Mouse (Mus musculus) brain, embryonic 14.5 days (tissue): ENCODE data around the gene Prdx2. TPM values are rescaled to one million over a fixed set of nuclear protein-coding genes. Genes with fewer than 3 reads are reported as not detected.
A peak's percentile ranks its signal among the peaks of the same experiment; 100 is the strongest.

Experiments
- DNase-seq: peaks from one replicate; pipeline ENCODE4 v3.0.0-alpha.2; 2011; ENCODE audit warnings: low read depth
- CTCF ChIP-seq: fragments of 200-500 bp; IDR thresholded peaks from 2 replicates; pipeline ENCODE4 v1.5.1; 2012; ENCODE audit warnings: inconsistent platforms, mild to moderate bottlenecking, moderate library complexity, borderline replicate concordance; ENCODE audit not compliant: insufficient read depth, insufficient read length; ENCODE audit errors: extremely low read depth
- POLR2A ChIP-seq: fragments of 200-500 bp; IDR thresholded peaks from 2 replicates; pipeline ENCODE4 v1.6.1; 2012; ENCODE audit warnings: mild to moderate bottlenecking, inconsistent platforms, borderline replicate concordance; ENCODE audit not compliant: poor library complexity, insufficient read depth, insufficient read length, severe bottlenecking; ENCODE audit errors: extremely low read depth
- polyA plus RNA-seq: library from polyadenylated mRNA; depleted of rRNA; stranded (reverse); fragments of >200 nt; gene quantifications from 2 replicates; pipeline ENCODE4 v1.2.3, GENCODE M21; 2012; rRNA removed

Gene Prdx2
- polyA plus RNA-seq, 1 experiment = 756 TPM

DNA sequence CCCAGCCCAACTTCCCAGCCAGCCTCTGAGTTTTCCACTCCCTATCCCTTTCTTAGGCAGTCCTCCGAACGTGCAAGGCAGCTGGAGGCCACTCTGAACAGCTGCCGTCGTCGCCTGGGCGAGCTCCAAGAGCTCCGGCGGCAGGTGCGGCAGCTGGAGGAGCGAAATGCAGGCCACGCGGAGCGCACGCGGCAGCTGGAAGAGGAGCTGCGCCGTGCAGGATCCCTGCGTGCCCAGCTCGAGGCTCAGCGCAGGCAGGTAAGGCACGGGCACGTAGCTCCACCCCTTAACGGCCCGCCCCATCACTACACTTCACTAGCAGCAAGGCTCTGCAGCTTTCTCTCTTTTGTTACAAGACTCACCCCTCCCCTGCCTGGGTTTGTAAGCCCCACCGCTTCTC is 26.3 kb downstream of the Prdx2 start:
- peak; percentile 72 for DNase-seq
- no peak for TF ChIP-seq CTCF

GRCm38 (mm10) chr8:84996978-84997377 is 27.6 kb downstream of the Prdx2 start:
- no peak for TF ChIP-seq CTCF
- TF ChIP-seq POLR2A = no peak
- no peak for DNase-seq

DNA sequence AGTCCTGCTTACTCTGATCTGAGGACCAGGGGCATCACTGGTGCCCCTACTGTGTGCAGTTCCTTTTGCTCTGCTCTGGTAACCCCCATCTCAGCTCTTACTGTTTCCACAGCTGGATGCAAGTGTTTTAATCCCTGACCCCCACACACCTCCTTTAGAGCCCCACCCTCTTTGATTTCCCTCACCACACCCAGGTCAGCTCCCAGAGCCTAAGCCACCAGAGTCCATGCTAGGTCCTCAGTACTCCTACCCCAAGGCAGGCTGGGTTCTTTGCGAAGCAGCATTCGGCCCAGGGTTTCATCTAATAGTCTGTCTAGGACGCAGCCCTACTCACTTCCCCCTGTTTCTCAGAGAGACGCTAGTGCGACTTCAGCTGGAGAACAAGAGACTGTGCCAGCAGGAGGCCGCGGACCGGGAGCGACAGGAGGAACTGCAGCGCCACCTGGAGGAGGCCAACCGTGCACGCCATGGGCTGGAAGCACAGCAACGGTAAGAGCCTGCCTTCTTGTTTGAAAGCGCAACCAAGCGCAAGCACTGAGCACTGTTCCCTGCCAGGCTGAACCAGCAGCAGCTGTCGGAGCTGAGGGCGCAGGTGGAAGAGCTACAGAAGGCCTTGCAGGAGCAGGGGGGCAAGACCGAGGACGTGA is 28.4 kb downstream of the Prdx2 start:
- peak; percentile 96 for TF ChIP-seq CTCF
- TF ChIP-seq POLR2A = no peak
- DNase-seq = peak; percentile 96

DNA sequence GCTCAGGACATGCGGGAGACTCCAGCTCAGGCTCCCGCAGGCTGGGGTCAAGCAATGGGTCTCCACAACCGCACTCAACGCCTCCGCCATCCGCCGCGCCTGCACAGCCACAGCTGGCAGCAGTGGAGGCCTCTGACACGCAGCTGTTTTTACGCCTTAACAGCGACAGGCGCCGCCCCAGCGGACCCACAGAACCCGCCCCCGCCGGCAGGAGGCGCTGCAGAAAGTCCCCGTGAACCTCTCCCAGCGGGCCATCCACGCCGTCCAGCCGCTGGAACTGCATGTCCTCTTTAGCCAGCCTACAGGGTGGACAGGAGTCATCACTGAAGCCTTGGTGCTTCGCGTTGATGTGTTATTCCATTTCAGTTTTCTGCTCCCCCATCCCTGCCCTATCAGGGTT is 38.3 kb downstream of the Prdx2 start:
- TF ChIP-seq POLR2A (no peak), CTCF (peak; percentile 16; the same call in 1 of the 2 replicates)
- no peak for DNase-seq

- TF ChIP-seq CTCF = no peak
- no peak for TF ChIP-seq POLR2A
Measured at GRCm38 (mm10) chr8:85011242-85011641, 41.9 kb downstream of the Prdx2 start.

DNA sequence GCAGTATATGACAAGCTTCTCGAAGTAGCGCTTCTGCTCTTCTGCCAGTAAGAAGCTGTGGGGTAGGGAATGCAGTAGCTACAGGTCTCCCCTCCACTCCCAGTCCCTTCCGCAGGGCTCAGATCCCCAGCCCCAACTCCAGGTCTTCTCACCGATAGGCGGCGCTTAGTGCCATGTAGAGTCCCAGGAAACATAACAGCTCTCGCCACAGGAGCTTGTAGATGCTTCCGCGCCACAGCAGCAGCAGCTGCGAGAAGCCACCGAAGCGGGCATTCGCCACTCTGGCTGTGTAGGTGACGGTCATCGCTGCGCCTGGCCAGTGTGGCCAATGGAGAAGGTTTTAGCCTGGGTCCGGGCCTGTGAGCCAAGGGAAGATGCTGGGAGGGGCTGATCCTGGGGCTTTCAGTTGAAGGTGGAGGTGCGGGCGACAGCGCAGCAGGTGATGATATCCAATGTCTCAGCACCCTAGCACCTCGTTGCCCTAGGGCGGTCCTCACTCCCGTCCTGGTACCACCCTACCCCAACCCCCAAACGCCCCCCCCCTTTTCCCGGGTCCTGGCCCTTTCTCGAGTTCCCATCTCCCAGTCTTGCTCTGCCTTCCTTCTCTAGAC is 43.9 kb downstream of the Prdx2 start:
- DNase-seq = peak; percentile 88
- TF ChIP-seq CTCF = peak; percentile 72
- TF ChIP-seq POLR2A = no peak

More at GRCm38 (mm10) chr8:85011242-85011641, 41.9 kb downstream of the Prdx2 start:
- DNase-seq = no peak

DNA sequence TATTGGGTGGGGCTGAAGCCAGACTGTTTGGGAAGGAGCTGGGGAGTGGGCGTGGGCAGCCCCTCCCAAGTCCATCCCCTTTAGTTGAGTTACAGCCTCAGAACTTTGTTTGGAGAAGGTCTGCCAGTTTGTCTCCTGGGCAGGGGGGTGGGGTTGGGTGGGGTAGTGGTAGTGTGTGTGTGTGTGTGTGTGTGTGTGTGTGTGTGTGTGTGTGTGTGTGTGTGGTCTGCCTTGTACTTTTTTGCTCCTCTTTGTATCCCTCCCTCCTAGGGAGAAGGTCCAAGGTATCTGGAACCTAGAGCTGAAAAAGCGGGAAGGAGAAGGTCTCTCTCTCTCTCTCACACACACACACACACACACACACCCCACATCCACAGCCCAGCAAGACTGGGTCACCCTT is 45.0 kb downstream of the Prdx2 start, which contains the start of gene Best2:
Gene Best2, minus strand, starts transcription at position 101 of the 400 bp plus-strand sequence.
- DNase-seq = no peak
- TF ChIP-seq POLR2A = no peak
- no peak for TF ChIP-seq CTCF

- DNase-seq = no peak
- TF ChIP-seq CTCF = no peak
- TF ChIP-seq POLR2A = no peak
Measured at GRCm38 (mm10) chr8:85016724-85017123, 47.3 kb downstream of the Prdx2 start.

GRCm38 (mm10) chr8:85017209-85017608 is 47.8 kb downstream of the Prdx2 start:
- TF ChIP-seq CTCF (no peak), POLR2A (no peak)
- DNase-seq = no peak

DNA sequence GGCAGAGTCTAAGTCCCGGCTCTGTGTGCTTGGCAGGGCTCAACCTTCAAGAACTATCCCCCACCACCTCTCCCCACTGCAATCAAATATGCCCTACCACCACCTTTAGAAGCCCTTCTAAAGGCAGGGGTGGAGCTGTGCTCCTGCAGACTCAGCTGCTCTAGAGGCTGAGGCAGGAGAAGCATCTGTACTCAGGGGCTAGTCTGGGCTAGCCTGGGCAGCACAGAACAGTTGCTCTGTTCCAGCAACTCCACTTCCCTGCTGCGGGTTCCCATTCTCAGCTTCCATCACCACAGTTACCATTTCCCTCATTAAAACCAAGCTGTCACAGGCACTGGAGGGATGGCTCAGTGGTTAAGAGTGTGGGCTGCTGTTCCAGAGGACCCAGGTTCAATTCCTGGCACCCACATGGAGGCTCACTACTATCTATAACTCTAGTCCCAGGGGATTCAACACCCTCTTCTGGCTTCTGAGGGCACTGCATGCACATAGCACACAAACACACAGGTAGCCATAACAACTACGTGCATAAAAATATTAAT is 52.2 kb downstream of the Prdx2 start:
- no peak for DNase-seq
- TF ChIP-seq POLR2A = no peak
- no peak for TF ChIP-seq CTCF

DNA sequence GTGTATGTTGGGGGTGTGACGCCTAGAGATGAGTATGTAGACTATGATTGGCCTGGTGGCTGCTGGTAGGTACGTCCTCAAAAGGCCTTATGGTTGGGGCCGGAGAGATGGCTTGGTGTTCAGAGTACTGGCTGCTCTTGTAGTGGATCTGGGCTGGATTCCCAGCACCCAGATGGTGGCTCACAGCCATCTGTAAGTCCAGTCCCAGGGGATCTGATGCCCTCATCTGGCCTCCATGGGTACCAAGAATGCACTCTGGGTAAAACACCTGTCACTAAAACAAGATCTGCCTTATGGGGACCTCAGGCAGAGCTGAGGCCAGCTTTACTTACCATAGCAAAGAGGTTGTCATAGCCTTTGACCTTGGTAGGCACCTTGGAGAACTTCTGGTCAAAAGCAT is 54.5 kb downstream of the Prdx2 start:
- DNase-seq = no peak
- no peak for TF ChIP-seq POLR2A
- no peak for TF ChIP-seq CTCF

Other genes starting within 250 kb of the Prdx2 start
- 0.92 and 1.5 TPM in 2 replicates for gene G430095P16Rik, start 246.6 kb upstream of the Prdx2 start, polyA plus RNA-seq
- gene Nfix, start 169.2 kb upstream of the Prdx2 start, polyA plus RNA-seq = 34.0 and 46.8 TPM in 2 replicates
- 8.0 and 8.9 TPM in 2 replicates for gene Dand5, start 146.8 kb upstream of the Prdx2 start, polyA plus RNA-seq
- 30.1 and 39.2 TPM in 2 replicates for gene Gadd45gip1, start 138.1 kb upstream of the Prdx2 start, polyA plus RNA-seq
- 63.7 and 66.0 TPM in 2 replicates for gene Rad23a, start 128.9 kb upstream of the Prdx2 start, polyA plus RNA-seq
- 374 and 466 TPM in 2 replicates for gene Calr, start 122.7 kb upstream of the Prdx2 start, polyA plus RNA-seq
- gene Farsa, start 112.6 kb upstream of the Prdx2 start, polyA plus RNA-seq = 109 and 153 TPM in 2 replicates
- 15.1 and 24.2 TPM in 2 replicates for gene Syce2, start 97.5 kb upstream of the Prdx2 start, polyA plus RNA-seq
- 41.9 and 55.4 TPM in 2 replicates for gene Gcdh, start 75.7 kb upstream of the Prdx2 start, polyA plus RNA-seq
- gene Klf1, start 67.7 kb upstream of the Prdx2 start, polyA plus RNA-seq = 0.66 and 0.77 TPM in 2 replicates
- gene Dnase2a, start 61.0 kb upstream of the Prdx2 start, polyA plus RNA-seq = 5.1 and 6.8 TPM in 2 replicates
- gene Mast1, start 32.2 kb upstream of the Prdx2 start, polyA plus RNA-seq = 133 and 166 TPM in 2 replicates
- 7.2 and 7.6 TPM in 2 replicates for gene Rtbdn, start 22.6 kb upstream of the Prdx2 start, polyA plus RNA-seq
- gene Gm49661, start 154 bp upstream of the Prdx2 start, polyA plus RNA-seq = not detected in 2 replicates
- 41.8 and 51.3 TPM in 2 replicates for gene Rnaseh2a, start 180 bp downstream of the Prdx2 start, polyA plus RNA-seq
- gene Junb, start 9.1 kb downstream of the Prdx2 start, polyA plus RNA-seq = 6.7 and 7.1 TPM in 2 replicates
- gene Hook2, start 21.0 kb downstream of the Prdx2 start, polyA plus RNA-seq = 21.2 and 27.2 TPM in 2 replicates
- gene Best2, start 44.9 kb downstream of the Prdx2 start, polyA plus RNA-seq = 0.05 and 0.06 TPM in 2 replicates
- gene Asna1, start 55.7 kb downstream of the Prdx2 start, polyA plus RNA-seq = 224 and 279 TPM in 2 replicates
- 191 and 216 TPM in 2 replicates for gene Trir, start 57.2 kb downstream of the Prdx2 start, polyA plus RNA-seq
- 129 and 140 TPM in 2 replicates for gene Tnpo2, start 67.3 kb downstream of the Prdx2 start, polyA plus RNA-seq
- gene Fbxw9, start 90.5 kb downstream of the Prdx2 start, polyA plus RNA-seq = 102 and 128 TPM in 2 replicates
- 0.64 TPM in 1 of 2 replicates, not detected in the other for gene Gm5741, start 98.4 kb downstream of the Prdx2 start, polyA plus RNA-seq
- 74.8 and 77.0 TPM in 2 replicates for gene Dhps, start 102.2 kb downstream of the Prdx2 start, polyA plus RNA-seq
- gene Wdr83os, start 111.2 kb downstream of the Prdx2 start, polyA plus RNA-seq = 124 and 140 TPM in 2 replicates
- 64.9 and 86.6 TPM in 2 replicates for gene Wdr83, start 111.7 kb downstream of the Prdx2 start, polyA plus RNA-seq
- gene Man2b1, start 113.7 kb downstream of the Prdx2 start, polyA plus RNA-seq = 21.6 and 23.9 TPM in 2 replicates
- gene Zfp791, start 153.5 kb downstream of the Prdx2 start, polyA plus RNA-seq = 2.3 and 2.8 TPM in 2 replicates
- not detected in 2 replicates for gene Cks1brt, start 182.3 kb downstream of the Prdx2 start, polyA plus RNA-seq